Mouse (Mus musculus) kidney, postnatal 0 days (tissue): ENCODE data around the gene C130026I21Rik. TPM values are rescaled to one million over a fixed set of nuclear protein-coding genes. Genes with fewer than 3 reads are reported as not detected.
"Not testable (repeated sequence)": the region's sequence is repeated elsewhere in the genome, so short reads cannot be mapped to it uniquely, and the experiment has no call there.

Experiments
- ATAC-seq: fragments of 200-750 bp; cut with Nextera tagmentation; replicated peaks from 2 replicates; pipeline ENCODE4 v1.8.0; 2017; ENCODE audit warnings: low read depth, moderate number of reproducible peaks, moderate TSS enrichment, moderate library complexity; ENCODE audit not compliant: low FRiP score
- DNase-seq: peaks from one replicate; pipeline ENCODE4 v3.0.0-alpha.2; 2016; ENCODE audit warnings: low spot score
- H3K27ac ChIP-seq: fragments of 300-500 bp; sonication (generic); 2 replicates; pipeline ENCODE4 v1.5.1; 2014; ENCODE audit warnings: mild to moderate bottlenecking
- H3K27me3 ChIP-seq: fragments of 300-500 bp; sonication (generic); 2 replicates; pipeline ENCODE4 v1.6.1; 2014; ENCODE audit warnings: low read length, mixed read lengths; ENCODE audit not compliant: insufficient read depth
- H3K36me3 ChIP-seq: fragments of 300-500 bp; sonication (generic); 2 replicates; pipeline ENCODE4 v1.6.1; 2014; ENCODE audit warnings: low read length, mixed read lengths; ENCODE audit not compliant: insufficient read depth
- H3K4me1 ChIP-seq: fragments of 300-500 bp; sonication (generic); replicated peaks from 2 replicates; pipeline ENCODE4 v1.6.1; 2014; ENCODE audit warnings: antibody characterized with exemption, low read length, mixed read lengths; ENCODE audit not compliant: insufficient read depth
- H3K4me2 ChIP-seq: fragments of 300-500 bp; sonication (generic); 2 replicates; pipeline ENCODE4 v1.6.1; 2014; ENCODE audit warnings: mild to moderate bottlenecking, low read length, moderate library complexity, mixed read lengths
- H3K4me3 ChIP-seq: fragments of 300-500 bp; sonication (generic); replicated peaks from 2 replicates; pipeline ENCODE4 v1.5.1; 2014; ENCODE audit warnings: low read depth, low read length
- H3K9ac ChIP-seq: fragments of 300-500 bp; sonication (generic); 2 replicates; pipeline ENCODE4 v1.6.1; 2014; ENCODE audit warnings: low read depth, low read length
- H3K9me3 ChIP-seq: fragments of 300-500 bp; sonication (generic); replicated peaks from 2 replicates; pipeline ENCODE4 v1.6.1; 2016; ENCODE audit warnings: low read length, inconsistent platforms, mixed read lengths
- WGBS: fragments of 180-500 bp; shearing (Covaris S2); extraction: QIAGEN DNeasy Blood & Tissue Kit; methylation state at CpG from one replicate; pipeline ENCODE4 v1.1.7; 2014; 5-methylcytosine and 5-hydroxymethylcytosine counted together
- polyA plus RNA-seq: library from polyadenylated mRNA; unstranded; fragments of >200 nt; fragmentation: Nextera tagmentation; extraction: Ambion mirVana; gene quantifications from 2 replicates; pipeline ENCODE4 v1.2.1, GENCODE M21; 2015

Gene C130026I21Rik
- polyA plus RNA-seq, 1 experiment from 2014 or later, result 0.14 TPM

- WGBS, result 81% methylated on average over 4 of the region's 4 CpGs
- H3K4me1 ChIP-seq, H3K36me3 ChIP-seq, H3K4me2 ChIP-seq, H3K9ac ChIP-seq, H3K27me3 ChIP-seq, H3K27ac ChIP-seq, ATAC-seq, H3K4me3 ChIP-seq, H3K9me3 ChIP-seq, DNase-seq: not testable (repeated sequence)
Measured at GRCm38 (mm10) chr1:85178971-85179370, 91.4 kb downstream of the C130026I21Rik start.

GRCm38 (mm10) chr1:85162841-85163240, 107.5 kb downstream of the C130026I21Rik start:
- not testable (repeated sequence) for H3K9ac ChIP-seq, H3K27ac ChIP-seq, H3K4me2 ChIP-seq, H3K27me3 ChIP-seq, H3K4me1 ChIP-seq, H3K36me3 ChIP-seq, DNase-seq, H3K4me3 ChIP-seq, ATAC-seq, H3K9me3 ChIP-seq
- WGBS, result 39% methylated on average over 1 of the region's 2 CpGs

DNA sequence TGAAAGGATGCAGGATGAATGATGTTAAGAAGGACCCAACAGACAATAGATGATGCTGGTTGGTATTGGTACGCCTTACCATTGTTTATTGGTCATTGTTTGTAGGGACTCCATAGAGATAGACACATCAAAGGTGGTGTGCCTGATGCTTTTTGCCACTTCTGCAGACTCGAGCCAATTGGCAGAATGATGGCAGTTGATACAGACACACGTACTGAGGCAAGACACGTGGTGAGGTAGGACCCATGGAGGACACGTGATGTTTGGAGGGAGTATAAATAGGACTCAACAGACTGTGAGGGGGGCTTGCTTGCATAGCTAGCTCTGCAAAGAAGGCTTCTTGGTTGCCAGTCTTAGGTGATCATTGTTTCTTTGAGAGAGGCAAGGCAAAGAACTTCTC, 115.2 kb downstream of the C130026I21Rik start:
- not testable (repeated sequence) for H3K9me3 ChIP-seq, H3K9ac ChIP-seq, H3K27ac ChIP-seq, H3K36me3 ChIP-seq, H3K4me3 ChIP-seq, ATAC-seq, H3K4me2 ChIP-seq, H3K4me1 ChIP-seq, DNase-seq, H3K27me3 ChIP-seq
- WGBS, result 76% methylated on average over 4 of the region's 5 CpGs

DNA sequence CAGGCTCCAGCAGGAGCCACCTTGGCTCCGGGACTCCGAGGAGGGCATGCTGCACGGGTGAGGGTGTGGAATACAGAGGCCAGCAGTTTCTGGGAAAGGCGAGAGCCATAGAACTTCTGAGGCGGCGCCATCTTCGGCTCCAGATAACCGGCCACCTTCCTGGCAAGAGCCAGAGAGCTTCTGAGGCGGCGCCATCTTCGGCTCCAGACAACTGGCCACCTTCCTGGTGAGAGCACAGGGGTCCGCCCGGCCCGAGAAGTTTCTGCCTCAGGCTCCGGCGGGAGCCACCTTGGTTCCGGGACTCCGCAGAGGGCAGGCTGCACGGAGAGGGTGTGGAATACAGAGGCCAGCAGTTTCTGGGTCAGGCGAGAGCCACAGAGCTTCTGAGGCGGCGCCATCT, 136.7 kb downstream of the C130026I21Rik start:
- not testable (repeated sequence) for H3K4me2 ChIP-seq, H3K4me1 ChIP-seq, H3K4me3 ChIP-seq, H3K9me3 ChIP-seq, DNase-seq, H3K9ac ChIP-seq, H3K27ac ChIP-seq, H3K36me3 ChIP-seq, ATAC-seq, H3K27me3 ChIP-seq
- 94% methylated on average over 22 of the region's 22 CpGs for WGBS

DNA sequence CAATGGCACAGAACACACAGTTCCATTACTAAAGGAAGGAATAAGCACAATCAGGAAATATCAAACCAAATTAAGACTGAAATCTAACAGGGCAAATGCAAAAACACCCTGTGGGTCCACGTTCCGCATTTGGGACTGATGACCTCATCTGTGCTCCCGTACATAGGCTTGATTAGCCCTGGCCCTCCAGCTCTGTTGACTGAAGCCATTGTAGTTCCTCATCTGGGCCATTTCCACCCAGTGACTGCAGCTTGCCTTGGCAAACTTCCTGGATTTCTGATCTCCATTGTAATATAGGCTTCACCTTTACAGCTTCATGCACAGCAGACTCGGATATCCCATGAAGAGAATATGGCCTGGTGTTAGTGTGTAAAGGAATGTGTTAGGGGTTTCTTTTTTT, 148.5 kb downstream of the C130026I21Rik start:
- not testable (repeated sequence) for H3K4me3 ChIP-seq, H3K36me3 ChIP-seq, H3K4me2 ChIP-seq, DNase-seq, H3K9me3 ChIP-seq, ATAC-seq, H3K9ac ChIP-seq, H3K27ac ChIP-seq, H3K27me3 ChIP-seq, H3K4me1 ChIP-seq
- WGBS, result 92% methylated on average over 4 of the region's 4 CpGs

GRCm38 (mm10) chr1:85118341-85118740, 152.0 kb downstream of the C130026I21Rik start:
- WGBS, result 79% methylated on average over 5 of the region's 6 CpGs
- H3K9me3 ChIP-seq, result not testable (repeated sequence)

GRCm38 (mm10) chr1:85117537-85117936, 152.8 kb downstream of the C130026I21Rik start:
- H3K9me3 ChIP-seq, H3K27ac ChIP-seq, H3K4me1 ChIP-seq, ATAC-seq, H3K4me3 ChIP-seq, H3K27me3 ChIP-seq, H3K36me3 ChIP-seq, H3K4me2 ChIP-seq, DNase-seq, H3K9ac ChIP-seq: not testable (repeated sequence)
- WGBS, result 67% methylated on average over 4 of the region's 6 CpGs

More at GRCm38 (mm10) chr1:85118341-85118740, 152.0 kb downstream of the C130026I21Rik start:
- H3K27me3 ChIP-seq, ATAC-seq, H3K4me3 ChIP-seq, H3K4me2 ChIP-seq, H3K9ac ChIP-seq, H3K27ac ChIP-seq, H3K4me1 ChIP-seq, H3K36me3 ChIP-seq, DNase-seq: not testable (repeated sequence)
